Mouse (Mus musculus) midbrain, embryonic 10.5 days (tissue): Measurements from ENCODE around the gene Mcf2l. TPM values are rescaled to one million over a fixed set of nuclear protein-coding genes. Genes with fewer than 3 reads are reported as not detected.
A peak's percentile ranks its signal among the peaks of the same experiment; 100 is the strongest.

Experiments
- DNase-seq: peaks from one replicate; pipeline ENCODE4 v3.0.0-alpha.2; 2017; ENCODE audit warnings: low spot score
- H3K27ac ChIP-seq: fragments of 300-500 bp; sonication (generic); replicated peaks from 2 replicates; pipeline ENCODE4 v1.5.1; 2016; ENCODE audit warnings: mild to moderate bottlenecking
- H3K27me3 ChIP-seq: fragments of 300-500 bp; sonication (generic); 2 replicates; pipeline ENCODE4 v1.6.1; 2016; ENCODE audit warnings: low read depth, mild to moderate bottlenecking; ENCODE audit not compliant: poor library complexity, severe bottlenecking
- H3K36me3 ChIP-seq: fragments of 300-500 bp; sonication (generic); 2 replicates; pipeline ENCODE4 v1.6.1; 2016; ENCODE audit warnings: mild to moderate bottlenecking, moderate library complexity
- H3K4me1 ChIP-seq: fragments of 300-500 bp; sonication (generic); 2 replicates; pipeline ENCODE4 v1.6.1; 2016
- H3K4me3 ChIP-seq: fragments of 300-500 bp; sonication (generic); 2 replicates; pipeline ENCODE4 v1.5.1; 2016; ENCODE audit warnings: mild to moderate bottlenecking, moderate library complexity
- H3K9me3 ChIP-seq: fragments of 300-500 bp; sonication (generic); replicated peaks from 2 replicates; pipeline ENCODE4 v1.6.1; 2016; ENCODE audit warnings: mild to moderate bottlenecking
- WGBS: fragments of 180-500 bp; shearing (Covaris S2); methylation state at CpG from one replicate; pipeline ENCODE4 v1.1.7; 2016; 5-methylcytosine and 5-hydroxymethylcytosine counted together
- microRNA-seq: library from miRNA; unstranded; fragments of <30 nt; microRNA quantifications from one replicate; pipeline ENCODE4, GENCODE M21; 2017
- polyA plus RNA-seq: library from polyadenylated mRNA; unstranded; fragments of >200 nt; fragmentation: Nextera tagmentation; extraction: Ambion mirVana; gene quantifications from 2 replicates; pipeline ENCODE4 v1.2.1, GENCODE M21; 2016

Mcf2l gene
- polyA plus RNA-seq, 1 experiment from 2014 or later = 26.4 TPM

DNA sequence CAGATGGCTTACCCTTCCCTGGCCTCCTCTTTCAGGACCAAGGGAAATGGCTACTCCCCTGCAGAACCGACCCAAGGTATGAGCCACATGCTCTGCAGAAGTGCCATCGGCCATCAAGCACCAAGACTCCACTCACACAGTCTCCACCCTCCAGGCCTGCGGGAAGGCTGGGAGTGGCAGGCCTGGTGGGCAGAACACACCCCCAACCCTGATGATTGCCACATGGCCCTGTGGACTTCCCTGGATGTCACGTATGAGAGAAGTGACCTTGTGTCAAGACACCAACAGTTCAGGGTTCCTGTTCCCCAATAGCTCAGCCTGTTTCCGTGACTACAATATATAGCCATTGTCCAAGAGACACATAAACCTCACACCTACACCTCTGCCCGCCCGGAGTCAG lies 163.4 kb downstream of the Mcf2l start, which contains the start of gene F10:
F10 (plus strand) TSS at position 294 of the 400 bp plus-strand sequence.
- peak within 1 kb of the TSS; percentile 4; the same call in 1 of the 2 replicates for H3K27ac ChIP-seq
- DNase-seq = no peak
- peaks cover 43% of the 10 kb centered on the region for H3K27me3 ChIP-seq
- no peaks in the 10 kb centered on the region for H3K36me3 ChIP-seq
- H3K4me3 ChIP-seq = no peak within 1 kb of the TSS
- H3K9me3 ChIP-seq = no peaks in the 10 kb centered on the region
- WGBS = 86% methylated on average over 7 of the region's 7 CpGs
- H3K4me1 ChIP-seq = peaks cover 25% of the 10 kb centered on the region

DNA sequence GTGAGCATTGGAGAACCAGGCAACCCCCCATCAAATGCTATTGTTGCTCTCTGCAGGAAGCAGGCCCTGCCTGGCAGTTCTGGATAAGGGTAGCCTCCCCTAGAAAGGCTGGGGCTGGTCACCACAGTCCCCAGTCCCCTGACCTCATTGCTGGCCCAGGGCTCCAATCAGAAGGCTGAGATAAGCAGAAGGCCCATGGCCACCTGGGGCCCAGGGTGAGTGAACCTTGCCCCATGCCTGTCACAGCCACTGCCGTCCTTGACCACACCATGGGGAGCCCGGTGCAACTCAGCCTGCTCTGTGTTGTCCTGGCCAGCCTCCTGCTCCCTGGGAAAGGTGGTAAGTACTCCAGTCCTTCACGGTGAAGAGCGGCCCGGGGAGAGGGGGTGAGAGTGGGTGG lies 164.0 kb downstream of the Mcf2l start:
- WGBS = 48% methylated on average over 5 of the region's 5 CpGs
- no peak overlapping the region for H3K4me3 ChIP-seq
- peaks cover 25% of the 10 kb centered on the region for H3K4me1 ChIP-seq
- peaks cover 49% of the 10 kb centered on the region for H3K27me3 ChIP-seq
- DNase-seq = no peak
- H3K27ac ChIP-seq = 0 out of 2 replicates have a peak overlapping the region, but pooled peaks have one; percentile 4
- no peaks in the 10 kb centered on the region for H3K36me3 ChIP-seq
- H3K9me3 ChIP-seq = no peaks in the 10 kb centered on the region

DNA sequence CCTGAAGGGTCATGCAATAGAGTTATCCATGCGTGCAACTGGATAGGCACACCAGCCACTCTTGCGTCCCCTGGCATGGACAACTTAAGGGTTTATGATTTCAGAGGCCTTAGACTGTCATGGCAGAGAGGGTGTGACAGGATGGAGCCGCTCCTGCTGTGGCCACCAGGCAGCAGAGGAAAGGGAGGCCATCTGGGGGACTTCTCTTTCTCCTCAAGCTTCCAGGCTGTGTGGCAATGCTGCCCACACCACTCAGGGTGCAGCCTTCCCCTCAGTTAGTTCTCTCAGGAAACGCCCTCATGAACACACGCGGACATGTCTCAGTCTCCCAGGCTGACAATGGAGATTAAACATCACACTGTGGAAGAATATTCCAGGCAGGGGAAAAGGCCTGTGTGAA lies 165.4 kb downstream of the Mcf2l start:
- H3K4me1 ChIP-seq = peaks cover 25% of the 10 kb centered on the region
- 84% methylated on average over 6 of the region's 6 CpGs for WGBS
- no peak for DNase-seq
- no peaks in the 10 kb centered on the region for H3K36me3 ChIP-seq
- H3K9me3 ChIP-seq = no peaks in the 10 kb centered on the region
- no peak overlapping the region for H3K4me3 ChIP-seq
- H3K27ac ChIP-seq = no peak overlapping the region
- peaks cover 57% of the 10 kb centered on the region for H3K27me3 ChIP-seq

DNA sequence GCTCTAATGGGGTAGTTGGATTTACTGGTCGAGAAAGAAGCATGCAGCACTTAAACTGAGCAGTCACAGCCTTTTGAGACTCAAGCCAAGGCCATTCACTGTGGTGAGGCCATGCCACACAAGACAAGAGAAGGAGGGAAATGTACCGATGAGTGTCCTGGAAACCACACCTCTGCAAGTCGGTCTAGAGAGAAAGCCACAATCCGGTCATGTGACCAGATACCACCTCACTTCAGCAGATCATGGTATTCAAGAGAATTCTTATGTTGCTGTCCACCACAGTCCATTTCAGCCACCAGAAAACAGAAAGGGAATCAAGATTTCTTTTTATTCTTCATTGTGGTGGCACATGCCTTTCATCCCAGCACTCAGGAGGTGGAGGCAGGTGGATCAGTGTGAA lies 167.9 kb downstream of the Mcf2l start:
- DNase-seq = no peak
- Histone ChIP-seq H3K4me3 (no peak overlapping the region), H3K36me3 (no peaks in the 10 kb centered on the region), H3K27me3 (peaks cover 47% of the 10 kb centered on the region; the same call in 1 of the 2 replicates), H3K4me1 (peaks cover 25% of the 10 kb centered on the region), H3K9me3 (no peaks in the 10 kb centered on the region), H3K27ac (no peak overlapping the region)
- WGBS = 87% methylated on average over 4 of the region's 4 CpGs

DNA sequence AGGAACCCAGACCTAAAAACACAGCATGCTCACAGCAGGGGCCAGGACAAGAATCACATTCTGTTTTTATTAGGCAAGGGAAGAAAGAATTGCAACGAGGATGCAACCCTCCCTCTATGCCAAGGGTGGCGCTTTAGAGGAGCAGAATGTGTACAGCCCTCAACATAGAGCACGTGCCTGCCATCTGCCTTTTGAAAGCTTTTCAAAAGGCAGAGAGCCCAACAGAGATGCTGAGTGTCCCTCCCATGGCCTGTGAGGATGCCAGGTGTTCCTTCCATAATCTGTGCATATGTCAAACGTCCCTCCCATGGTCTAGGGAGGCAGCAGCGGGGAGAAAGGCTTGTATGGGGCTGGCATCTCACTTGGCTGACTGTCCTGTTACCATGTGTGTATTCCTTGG lies 174.0 kb downstream of the Mcf2l start:
- H3K36me3 ChIP-seq = no peaks in the 10 kb centered on the region
- 0 out of 2 replicates have a peak, but pooled peaks cover 7% of the 10 kb centered on the region for H3K27me3 ChIP-seq
- DNase-seq = no peak
- H3K9me3 ChIP-seq = no peaks in the 10 kb centered on the region
- H3K4me1 ChIP-seq = no peaks in the 10 kb centered on the region
- H3K4me3 ChIP-seq = no peak overlapping the region
- H3K27ac ChIP-seq = no peak overlapping the region
- WGBS = 61% methylated on average over 5 of the region's 5 CpGs

DNA sequence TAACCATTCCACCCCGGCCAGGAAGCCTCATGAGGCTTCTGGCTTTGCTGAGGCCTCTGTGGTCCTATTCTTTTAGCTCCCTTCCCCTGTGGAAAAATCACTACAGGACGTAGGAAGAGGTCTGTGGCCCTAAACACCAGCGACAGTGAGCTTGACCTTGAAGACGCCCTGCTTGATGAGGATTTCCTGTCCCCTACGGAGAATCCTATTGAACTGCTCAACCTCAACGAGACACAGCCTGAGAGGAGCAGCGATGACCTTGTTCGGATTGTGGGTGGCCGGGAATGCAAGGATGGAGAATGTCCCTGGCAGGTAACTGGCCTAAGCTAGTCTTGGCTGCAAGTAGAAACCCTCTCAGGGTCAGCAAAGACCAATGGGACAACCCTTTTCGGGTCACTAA lies 176.9 kb downstream of the Mcf2l start:
- H3K27ac ChIP-seq = no peak overlapping the region
- WGBS = 73% methylated on average over 10 of the region's 10 CpGs
- H3K4me3 ChIP-seq = no peak overlapping the region
- H3K36me3 ChIP-seq = no peaks in the 10 kb centered on the region
- no peak for DNase-seq
- H3K9me3 ChIP-seq = no peaks in the 10 kb centered on the region
- H3K27me3 ChIP-seq = 0 out of 2 replicates have a peak, but pooled peaks cover 6% of the 10 kb centered on the region
- no peaks in the 10 kb centered on the region for H3K4me1 ChIP-seq

DNA sequence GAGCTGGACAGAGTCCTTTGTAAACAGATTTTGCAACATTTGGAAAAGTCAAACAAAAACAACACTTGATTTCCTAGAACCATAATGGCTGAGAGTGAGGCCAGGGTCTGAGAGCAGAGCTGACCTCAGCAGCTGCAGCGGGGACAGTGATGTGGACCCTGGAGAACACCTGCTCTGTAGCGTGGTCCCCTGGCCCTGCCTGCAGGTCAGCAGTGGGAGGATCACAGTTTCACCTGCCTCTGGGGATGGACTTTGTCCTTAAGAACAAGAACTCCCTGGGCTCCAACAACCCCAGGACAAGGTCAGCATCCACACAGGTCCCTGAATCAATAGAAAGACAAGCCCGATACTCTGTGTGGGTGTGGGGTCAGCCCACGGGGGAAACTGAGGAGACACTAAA lies 183.7 kb downstream of the Mcf2l start:
- Histone ChIP-seq H3K4me1 (no peaks in the 10 kb centered on the region), H3K9me3 (no peaks in the 10 kb centered on the region), H3K27me3 (0 out of 2 replicates have a peak, but pooled peaks cover 6% of the 10 kb centered on the region), H3K4me3 (no peak overlapping the region), H3K27ac (no peak overlapping the region), H3K36me3 (no peaks in the 10 kb centered on the region)
- 85% methylated on average over 4 of the region's 4 CpGs for WGBS
- DNase-seq = no peak

DNA sequence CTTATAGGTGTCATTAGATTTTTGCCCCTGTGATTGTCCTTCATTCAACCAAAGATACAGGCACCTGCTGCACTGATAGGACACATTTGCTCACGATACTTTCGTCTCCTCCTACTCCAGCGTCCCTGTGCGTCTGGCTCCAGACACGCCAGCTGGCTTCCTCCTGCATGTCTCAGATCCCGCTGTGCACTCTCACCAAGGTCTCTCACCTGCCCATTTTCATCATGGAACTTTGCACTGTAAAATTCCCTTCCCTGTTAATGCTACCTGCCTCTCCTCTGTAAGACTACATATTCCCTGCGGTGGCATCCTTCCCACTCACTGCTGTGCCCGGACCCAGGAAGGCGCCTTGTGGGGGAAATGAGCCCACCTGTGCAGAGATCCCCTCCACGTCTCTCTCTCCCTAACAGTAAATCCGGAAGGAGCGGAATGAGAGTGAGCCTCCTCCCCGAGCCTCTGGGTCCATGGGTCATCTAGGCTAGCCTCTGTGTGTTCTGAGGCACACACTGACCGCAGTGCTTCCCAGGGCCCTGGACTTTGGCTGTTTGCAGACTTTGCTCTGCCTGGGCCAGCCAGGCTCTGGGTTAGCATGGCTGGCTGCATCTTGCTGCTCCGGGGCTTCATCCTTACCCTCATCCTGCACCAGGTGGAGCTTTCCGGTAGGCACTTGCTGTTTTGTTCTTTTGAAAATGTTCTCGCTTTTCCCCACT lies 187.0 kb downstream of the Mcf2l start, which contains the start of gene Proz:
Proz (plus strand) TSS at position 474 of the 710 bp plus-strand sequence.
- H3K4me3 ChIP-seq = no peak within 1 kb of the TSS
- no peaks in the 10 kb centered on the region for H3K36me3 ChIP-seq
- H3K27me3 ChIP-seq = no peaks in the 10 kb centered on the region
- H3K27ac ChIP-seq = no peak within 1 kb of the TSS
- WGBS = 85% methylated on average over 17 of the region's 17 CpGs
- H3K9me3 ChIP-seq = no peaks in the 10 kb centered on the region
- DNase-seq = no peak
- H3K4me1 ChIP-seq = no peaks in the 10 kb centered on the region

DNA sequence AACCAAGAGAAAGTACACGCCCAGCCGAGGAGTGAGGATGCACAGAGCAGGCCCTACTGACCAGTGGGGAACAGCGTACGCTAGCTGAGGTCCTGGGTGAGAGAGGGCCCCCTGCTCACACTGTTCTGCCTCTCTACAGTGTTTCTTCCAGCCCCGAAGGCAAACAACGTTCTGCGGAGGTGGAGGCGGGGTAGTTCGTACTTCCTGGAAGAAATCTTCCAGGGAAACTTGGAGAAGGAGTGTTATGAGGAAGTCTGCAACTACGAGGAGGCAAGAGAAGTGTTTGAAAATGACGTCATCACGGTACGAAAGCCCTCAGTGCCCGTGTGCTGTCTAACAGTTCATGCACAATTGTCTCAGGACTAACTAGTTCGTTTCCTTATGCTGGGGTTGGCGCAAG lies 189.5 kb downstream of the Mcf2l start:
- H3K9me3 ChIP-seq = no peaks in the 10 kb centered on the region
- no peak overlapping the region for H3K27ac ChIP-seq
- H3K27me3 ChIP-seq = no peaks in the 10 kb centered on the region
- no peak overlapping the region for H3K4me3 ChIP-seq
- no peaks in the 10 kb centered on the region for H3K36me3 ChIP-seq
- no peak for DNase-seq
- no peaks in the 10 kb centered on the region for H3K4me1 ChIP-seq
- WGBS = 85% methylated on average over 16 of the region's 16 CpGs

Small RNA genes lying within 50 kb of the gene (microRNA-seq; reads per million reads assigned to microRNA genes)
- not detected for gene Gm38671

Other genes starting within 250 kb of the Mcf2l start
- 52.7 and 59.6 TPM in 2 replicates for gene Tubgcp3, start 201.6 kb upstream of the Mcf2l start, polyA plus RNA-seq
- gene Atp11a, start 116.8 kb upstream of the Mcf2l start, polyA plus RNA-seq = 6.4 and 7.3 TPM in 2 replicates
- gene F7, start 152.2 kb downstream of the Mcf2l start, polyA plus RNA-seq = 0.06 and 0.09 TPM in 2 replicates
- gene F10, start 163.5 kb downstream of the Mcf2l start, polyA plus RNA-seq = 0.98 and 1.4 TPM in 2 replicates
- gene Proz, start 187.1 kb downstream of the Mcf2l start, polyA plus RNA-seq = 0.29 and 0.32 TPM in 2 replicates
- gene Pcid2, start 231.7 kb downstream of the Mcf2l start, polyA plus RNA-seq = 58.8 and 60.7 TPM in 2 replicates
- 77.9 and 83.2 TPM in 2 replicates for gene Cul4a, start 231.8 kb downstream of the Mcf2l start, polyA plus RNA-seq